ENCODE assay signal across 8 mouse cellular contexts in genomic region chr9:115293920-115294594, GRCm38 (mm10). TPM values are rescaled to one million over a fixed set of nuclear protein-coding genes. Genes with fewer than 3 reads are reported as not detected.
DNase-seq lines count a peak whose midpoint lies in the region; ATAC-seq and TF ChIP-seq lines count a peak whose summit lies in the region.
"Had no signal": no experiment of that assay in that cellular context is flagged by ENCODE, and none has a peak within 500 bp of the region (broad histone marks: within the 10 kb centered on the region; RNA-seq: fewer than 3 reads in every experiment).

No protein-coding gene starts in this region.

- H3K4me2 ChIP-seq in hindbrain, embryonic 12.5 days (replicated peaks) = no peak overlapping the region
- no peak overlapping the region for H3K4me2 ChIP-seq in hindbrain, embryonic 11.5 days (replicated peaks; ENCODE audit: low read depth, low read length)
- H3K4me2 ChIP-seq in neural tube, embryonic 13.5 days = no peak overlapping the region
- H3K4me2 ChIP-seq in intestine, postnatal 0 days (replicated peaks; ENCODE audit: low read depth) = no peak overlapping the region
- H3K4me2 ChIP-seq: embryonic facial prominence, embryonic 13.5 days had no signal

- peaks cover 15% of the 10 kb centered on the region for H3K4me1 ChIP-seq in hindbrain, embryonic 12.5 days
- 0 out of 2 replicates have a peak, but pooled peaks cover 2% of the 10 kb centered on the region for H3K4me1 ChIP-seq in hindbrain, embryonic 11.5 days (replicated peaks; ENCODE audit: control insufficient read depth, insufficient read depth, low read length)
- peaks cover 56% of the 10 kb centered on the region for H3K4me1 ChIP-seq in neural tube, embryonic 13.5 days (replicated peaks)
- H3K4me1 ChIP-seq in intestine, postnatal 0 days (replicated peaks; ENCODE audit: control insufficient read depth, insufficient read depth, low read length) = no peaks in the 10 kb centered on the region

- no peak for ATAC-seq in hindbrain, embryonic 12.5 days (ENCODE audit: low FRiP score)
- no peak for ATAC-seq in hindbrain, embryonic 11.5 days (ENCODE audit: low FRiP score)
- no peak for ATAC-seq in neural tube, embryonic 13.5 days (ENCODE audit: low read depth)
- ATAC-seq in intestine, postnatal 0 days = no peak
- no peak for ATAC-seq in megakaryocyte, adult 5-6 weeks (ENCODE audit: poor library complexity, severe bottlenecking)

- H3K9me3 ChIP-seq in hindbrain, embryonic 12.5 days (replicated peaks) = no peaks in the 10 kb centered on the region
- no peaks in the 10 kb centered on the region for H3K9me3 ChIP-seq in hindbrain, embryonic 11.5 days (ENCODE audit: control insufficient read depth, low read length)
- H3K9me3 ChIP-seq in neural tube, embryonic 13.5 days = no peaks in the 10 kb centered on the region
- no peaks in the 10 kb centered on the region for H3K9me3 ChIP-seq in intestine, postnatal 0 days (ENCODE audit: control insufficient read depth)
- H3K9me3 ChIP-seq: embryonic facial prominence, embryonic 13.5 days had no signal

- TF ChIP-seq CTCF in intestine, postnatal 0 days (IDR thresholded peaks at IDR 0.05; ENCODE audit: low read depth) = peak; percentile 61

- no peaks in the 10 kb centered on the region for H3K36me3 ChIP-seq in hindbrain, embryonic 12.5 days
- no peaks in the 10 kb centered on the region for H3K36me3 ChIP-seq in hindbrain, embryonic 11.5 days (ENCODE audit: control insufficient read depth, insufficient read depth, low read length)
- H3K36me3 ChIP-seq in neural tube, embryonic 13.5 days = no peaks in the 10 kb centered on the region
- no peaks in the 10 kb centered on the region; the same call in 1 of the 2 replicates for H3K36me3 ChIP-seq in intestine, postnatal 0 days (ENCODE audit: control insufficient read depth, insufficient read depth)
- H3K36me3 ChIP-seq: embryonic facial prominence, embryonic 13.5 days had no signal

- 89% methylated on average over 10 of the region's 10 CpGs for WGBS in hindbrain, embryonic 12.5 days
- WGBS in hindbrain, embryonic 11.5 days = 90% methylated on average over 10 of the region's 10 CpGs
- WGBS in neural tube, embryonic 13.5 days = 61% methylated on average over 10 of the region's 10 CpGs
- 60% methylated on average over 10 of the region's 10 CpGs for WGBS in intestine, postnatal 0 days

- DNase-seq in hindbrain, embryonic 11.5 days (ENCODE audit: low spot score) = no peak
- no peak for DNase-seq in neural tube, embryonic 10.5 days (ENCODE audit: extremely low spot score, low spot score)
- no peak for DNase-seq in urinary bladder, adult 2 months (ENCODE audit: low spot score)

- H3K4me3 ChIP-seq in hindbrain, embryonic 12.5 days = no peak overlapping the region
- no peak overlapping the region for H3K4me3 ChIP-seq in hindbrain, embryonic 11.5 days (ENCODE audit: low read depth, low read length)
- H3K4me3 ChIP-seq in neural tube, embryonic 13.5 days = no peak overlapping the region
- no peak overlapping the region for H3K4me3 ChIP-seq in intestine, postnatal 0 days (ENCODE audit: low read depth, low read length)
- H3K4me3 ChIP-seq: embryonic facial prominence, embryonic 13.5 days had no signal

- H3K27me3 ChIP-seq in hindbrain, embryonic 12.5 days = no peaks in the 10 kb centered on the region
- H3K27me3 ChIP-seq in hindbrain, embryonic 11.5 days (ENCODE audit: control insufficient read depth, insufficient read depth, low read length) = no peaks in the 10 kb centered on the region
- no peaks in the 10 kb centered on the region for H3K27me3 ChIP-seq in neural tube, embryonic 13.5 days
- no peaks in the 10 kb centered on the region for H3K27me3 ChIP-seq in intestine, postnatal 0 days (replicated peaks; ENCODE audit: control insufficient read depth, insufficient read depth, low read length)
- H3K27me3 ChIP-seq: embryonic facial prominence, embryonic 13.5 days had no signal

- H3K27ac ChIP-seq in hindbrain, embryonic 12.5 days = 0 out of 2 replicates have a peak overlapping the region, but pooled peaks have one; percentile 40
- no peak overlapping the region; the same call in 1 of the 2 replicates for H3K27ac ChIP-seq in hindbrain, embryonic 11.5 days (ENCODE audit: low read depth, low read length)
- H3K27ac ChIP-seq in neural tube, embryonic 13.5 days (replicated peaks) = peak overlapping the region; percentile 49; the same call in 1 of the 2 replicates
- H3K27ac ChIP-seq in intestine, postnatal 0 days (ENCODE audit: low read depth, low read length) = no peak overlapping the region
- H3K27ac ChIP-seq: embryonic facial prominence, embryonic 13.5 days had no signal

- H3K9ac ChIP-seq in hindbrain, embryonic 12.5 days = no peak overlapping the region
- no peak overlapping the region for H3K9ac ChIP-seq in hindbrain, embryonic 11.5 days (ENCODE audit: low read depth, low read length)
- no peak overlapping the region for H3K9ac ChIP-seq in neural tube, embryonic 13.5 days
- no peak overlapping the region for H3K9ac ChIP-seq in intestine, postnatal 0 days (ENCODE audit: low read depth, low read length)
- H3K9ac ChIP-seq: embryonic facial prominence, embryonic 13.5 days had no signal

RNA-seq across cellular contexts. Expression of gene Stt3b, which starts 16.2 kb away (rescaled TPM):
- 122 and 123 TPM in 2 replicates for polyA plus RNA-seq in hindbrain, embryonic 12.5 days (2016; fragmentation: Nextera tagmentation; extraction: Ambion mirVana)
- 112 and 123 TPM in 2 replicates for polyA plus RNA-seq in hindbrain, embryonic 11.5 days (2014; fragmentation: Nextera tagmentation; extraction: Ambion mirVana)
- polyA plus RNA-seq in neural tube, embryonic 13.5 days (2015; fragmentation: Nextera tagmentation; extraction: Ambion mirVana) = 104 and 112 TPM in 2 replicates
- polyA plus RNA-seq in intestine, postnatal 0 days (2015; fragmentation: Nextera tagmentation; extraction: Ambion mirVana) = 51.5 and 54.1 TPM in 2 replicates
- polyA plus RNA-seq in urinary bladder, adult 2 months (2012; rRNA removed) = 65.7 and 75.4 TPM in 2 replicates
- 75.4 and 78.1 TPM in 2 replicates for total RNA-seq in megakaryocyte, adult 5-6 weeks (2015)
- total RNA-seq in megakaryocyte, adult 5-6 weeks (2017) = 54.8 and 61.1 TPM in 2 replicates

Comparison
In these comparisons a context has a peak if more than half of its experiments do, and no peak if none do; other contexts are left out.
1. H3K27ac ChIP-seq: peak in hindbrain, embryonic 12.5 days (single experiment) and neural tube, embryonic 13.5 days (single experiment); none in hindbrain, embryonic 11.5 days (single experiment) and intestine, postnatal 0 days (single experiment).